Mouse (Mus musculus) midbrain, embryonic 10.5 days (tissue): ENCODE results near the gene Abca16. TPM values are rescaled to one million over a fixed set of nuclear protein-coding genes. Genes with fewer than 3 reads are reported as not detected.

Experiments
- DNase-seq: peaks from one replicate; pipeline ENCODE4 v3.0.0-alpha.2; 2017; ENCODE audit warnings: low spot score
- H3K27ac ChIP-seq: fragments of 300-500 bp; sonication (generic); replicated peaks from 2 replicates; pipeline ENCODE4 v1.5.1; 2016; ENCODE audit warnings: mild to moderate bottlenecking
- H3K27me3 ChIP-seq: fragments of 300-500 bp; sonication (generic); 2 replicates; pipeline ENCODE4 v1.6.1; 2016; ENCODE audit warnings: low read depth, mild to moderate bottlenecking; ENCODE audit not compliant: poor library complexity, severe bottlenecking
- H3K36me3 ChIP-seq: fragments of 300-500 bp; sonication (generic); 2 replicates; pipeline ENCODE4 v1.6.1; 2016; ENCODE audit warnings: mild to moderate bottlenecking, moderate library complexity
- H3K4me1 ChIP-seq: fragments of 300-500 bp; sonication (generic); 2 replicates; pipeline ENCODE4 v1.6.1; 2016
- H3K4me3 ChIP-seq: fragments of 300-500 bp; sonication (generic); 2 replicates; pipeline ENCODE4 v1.5.1; 2016; ENCODE audit warnings: mild to moderate bottlenecking, moderate library complexity
- H3K9me3 ChIP-seq: fragments of 300-500 bp; sonication (generic); replicated peaks from 2 replicates; pipeline ENCODE4 v1.6.1; 2016; ENCODE audit warnings: mild to moderate bottlenecking
- WGBS: fragments of 180-500 bp; shearing (Covaris S2); methylation state at CpG from one replicate; pipeline ENCODE4 v1.1.7; 2016; 5-methylcytosine and 5-hydroxymethylcytosine counted together
- polyA plus RNA-seq: library from polyadenylated mRNA; unstranded; fragments of >200 nt; fragmentation: Nextera tagmentation; extraction: Ambion mirVana; gene quantifications from 2 replicates; pipeline ENCODE4 v1.2.1, GENCODE M21; 2016

Gene Abca16
- polyA plus RNA-seq = not detected in 2 replicates

- H3K27ac ChIP-seq = no peak within 1 kb of the TSS
- DNase-seq = no peak
- H3K4me1 ChIP-seq = no peaks in the 10 kb centered on the region
- H3K36me3 ChIP-seq = no peaks in the 10 kb centered on the region
- H3K27me3 ChIP-seq = no peaks in the 10 kb centered on the region
- 81% methylated on average over 10 of the region's 10 CpGs for WGBS
- H3K4me3 ChIP-seq = no peak within 1 kb of the TSS
- H3K9me3 ChIP-seq = no peaks in the 10 kb centered on the region
Observed at GRCm38 (mm10) chr7:120409447-120409846, at the start of gene Abca16. Gene Abca16 (plus strand): TSS chr7:120409647.

- Histone ChIP-seq H3K36me3 (no peaks in the 10 kb centered on the region), H3K4me1 (no peaks in the 10 kb centered on the region), H3K4me3 (no peak overlapping the region), H3K27me3 (no peaks in the 10 kb centered on the region), H3K9me3 (no peaks in the 10 kb centered on the region), H3K27ac (no peak overlapping the region)
- DNase-seq = peak; percentile 30
- WGBS = 40% methylated on average over 13 of the region's 13 CpGs
Observed at GRCm38 (mm10) chr7:120361159-120361558, 48.3 kb upstream of the Abca16 start.

GRCm38 (mm10) chr7:120412391-120412790 lies 2.9 kb downstream of the Abca16 start:
- no peak overlapping the region for H3K4me3 ChIP-seq
- no peak overlapping the region for H3K27ac ChIP-seq
- no peaks in the 10 kb centered on the region for H3K4me1 ChIP-seq
- H3K27me3 ChIP-seq = no peaks in the 10 kb centered on the region
- H3K36me3 ChIP-seq = no peaks in the 10 kb centered on the region
- 87% methylated on average over 1 of the region's 1 CpGs for WGBS
- DNase-seq = no peak
- H3K9me3 ChIP-seq = no peaks in the 10 kb centered on the region

GRCm38 (mm10) chr7:120426625-120427024 lies 17.2 kb downstream of the Abca16 start:
- no peaks in the 10 kb centered on the region for H3K36me3 ChIP-seq

GRCm38 (mm10) chr7:120431464-120431863 lies 22.0 kb downstream of the Abca16 start:
- Histone ChIP-seq H3K27me3 (no peaks in the 10 kb centered on the region), H3K4me1 (no peaks in the 10 kb centered on the region), H3K36me3 (no peaks in the 10 kb centered on the region), H3K9me3 (no peaks in the 10 kb centered on the region), H3K4me3 (no peak overlapping the region), H3K27ac (no peak overlapping the region)
- DNase-seq = no peak

More at GRCm38 (mm10) chr7:120426625-120427024, 17.2 kb downstream of the Abca16 start:
- Histone ChIP-seq H3K27ac (no peak overlapping the region), H3K4me1 (no peaks in the 10 kb centered on the region), H3K4me3 (no peak overlapping the region), H3K27me3 (no peaks in the 10 kb centered on the region), H3K9me3 (no peaks in the 10 kb centered on the region)
- WGBS = 34% methylated on average over 3 of the region's 3 CpGs
- no peak for DNase-seq

- H3K27me3 ChIP-seq = peaks cover 5% of the 10 kb centered on the region
- no peaks in the 10 kb centered on the region for H3K36me3 ChIP-seq
- H3K27ac ChIP-seq = peak overlapping the region; percentile 86
- peaks cover 5% of the 10 kb centered on the region; the same call in 1 of the 2 replicates for H3K4me1 ChIP-seq
- H3K9me3 ChIP-seq = peaks cover 8% of the 10 kb centered on the region; the same call in 1 of the 2 replicates
- peak; percentile 63 for DNase-seq
- WGBS = 12% methylated on average over 31 of the region's 31 CpGs
- peak overlapping the region; percentile 61 for H3K4me3 ChIP-seq
Observed at GRCm38 (mm10) chr7:120503891-120504662, 94.6 kb downstream of the Abca16 start.

GRCm38 (mm10) chr7:120504663-120504979 lies 95.2 kb downstream of the Abca16 start:
- peaks cover 8% of the 10 kb centered on the region; the same call in 1 of the 2 replicates for H3K9me3 ChIP-seq
- peaks cover 5% of the 10 kb centered on the region for H3K27me3 ChIP-seq
- H3K36me3 ChIP-seq = no peaks in the 10 kb centered on the region
- WGBS = 29% methylated on average over 5 of the region's 5 CpGs
- H3K27ac ChIP-seq = peak overlapping the region; percentile 86
- H3K4me3 ChIP-seq = peak overlapping the region; percentile 61
- H3K4me1 ChIP-seq = peaks cover 5% of the 10 kb centered on the region; the same call in 1 of the 2 replicates
- no peak for DNase-seq

GRCm38 (mm10) chr7:120534805-120535204 lies 125.4 kb downstream of the Abca16 start:
- Histone ChIP-seq H3K27me3 (no peaks in the 10 kb centered on the region), H3K9me3 (no peaks in the 10 kb centered on the region), H3K27ac (no peak overlapping the region), H3K4me1 (no peaks in the 10 kb centered on the region), H3K4me3 (no peak overlapping the region), H3K36me3 (no peaks in the 10 kb centered on the region)
- DNase-seq = no peak
- 73% methylated on average over 2 of the region's 2 CpGs for WGBS

- Histone ChIP-seq H3K4me1 (peaks cover 11% of the 10 kb centered on the region), H3K27me3 (no peaks in the 10 kb centered on the region), H3K27ac (no peak overlapping the region), H3K9me3 (no peaks in the 10 kb centered on the region), H3K36me3 (no peaks in the 10 kb centered on the region), H3K4me3 (peak overlapping the region; percentile 45)
- WGBS = 39% methylated on average over 12 of the region's 12 CpGs
- DNase-seq = peak; percentile 34
Observed at GRCm38 (mm10) chr7:120552479-120553180, 143.2 kb downstream of the Abca16 start.

GRCm38 (mm10) chr7:120553181-120553551 lies 143.7 kb downstream of the Abca16 start:
- DNase-seq = no peak
- Histone ChIP-seq H3K27me3 (no peaks in the 10 kb centered on the region), H3K9me3 (no peaks in the 10 kb centered on the region), H3K36me3 (no peaks in the 10 kb centered on the region), H3K27ac (no peak overlapping the region), H3K4me3 (peak overlapping the region; percentile 45), H3K4me1 (peaks cover 11% of the 10 kb centered on the region)
- WGBS = 50% methylated on average over 12 of the region's 12 CpGs

GRCm38 (mm10) chr7:120567366-120567765 lies 157.9 kb downstream of the Abca16 start:
- Histone ChIP-seq H3K27ac (no peak overlapping the region), H3K36me3 (no peaks in the 10 kb centered on the region), H3K4me1 (no peaks in the 10 kb centered on the region), H3K4me3 (no peak overlapping the region), H3K9me3 (no peaks in the 10 kb centered on the region), H3K27me3 (no peaks in the 10 kb centered on the region)
- 88% methylated on average over 8 of the region's 8 CpGs for WGBS
- no peak for DNase-seq

- Histone ChIP-seq H3K27ac (no peak overlapping the region), H3K4me1 (no peaks in the 10 kb centered on the region), H3K9me3 (no peaks in the 10 kb centered on the region), H3K4me3 (no peak overlapping the region), H3K36me3 (no peaks in the 10 kb centered on the region), H3K27me3 (no peaks in the 10 kb centered on the region)
- DNase-seq = no peak
- WGBS = 80% methylated on average over 3 of the region's 3 CpGs
Observed at GRCm38 (mm10) chr7:120576520-120576919, 167.1 kb downstream of the Abca16 start.
